Comparison of ENCODE assay signal across 13 mouse cellular contexts in genomic region chr6:127708218-127708628, GRCm38 (mm10).
DNase-seq lines count a peak whose midpoint lies in the region; ATAC-seq lines count a peak whose summit lies in the region.
"Had no signal": no experiment of that assay in that cellular context is flagged by ENCODE, and none has a peak within 500 bp of the region (broad histone marks: within the 10 kb centered on the region; RNA-seq: fewer than 3 reads in every experiment).

No protein-coding gene starts in this region.

- H3K27me3 ChIP-seq in limb, embryonic 12.5 days, result no peaks in the 10 kb centered on the region
- no peaks in the 10 kb centered on the region for H3K27me3 ChIP-seq in limb, embryonic 10.5 days (ENCODE audit: low read depth, poor library complexity, severe bottlenecking)
- H3K27me3 ChIP-seq in embryonic facial prominence, embryonic 10.5 days (replicated peaks; ENCODE audit: low read depth, poor library complexity, severe bottlenecking), result peaks cover 6% of the 10 kb centered on the region; the same call in 1 of the 2 replicates
- H3K27me3 ChIP-seq in hindbrain, embryonic 13.5 days, result no peaks in the 10 kb centered on the region
- no peaks in the 10 kb centered on the region for H3K27me3 ChIP-seq in neural tube, embryonic 14.5 days (ENCODE audit: control insufficient read depth, insufficient read depth, low read length)

- no peak for ATAC-seq in limb, embryonic 12.5 days (ENCODE audit: insufficient number of reproducible peaks, insufficient read depth, low FRiP score, low TSS enrichment, low read depth)
- ATAC-seq in hindbrain, embryonic 13.5 days (ENCODE audit: low FRiP score), result no peak
- peak; percentile 35; the same call in 1 of the 2 replicates for ATAC-seq in neural tube, embryonic 14.5 days (ENCODE audit: low read depth)
- ATAC-seq in megakaryocyte, adult 5-6 weeks (ENCODE audit: poor library complexity, severe bottlenecking), result no peak

- no peaks in the 10 kb centered on the region for H3K9me3 ChIP-seq in limb, embryonic 12.5 days
- H3K9me3 ChIP-seq in limb, embryonic 10.5 days (replicated peaks), result no peaks in the 10 kb centered on the region
- H3K9me3 ChIP-seq in embryonic facial prominence, embryonic 10.5 days, result no peaks in the 10 kb centered on the region
- no peaks in the 10 kb centered on the region for H3K9me3 ChIP-seq in hindbrain, embryonic 13.5 days
- no peaks in the 10 kb centered on the region for H3K9me3 ChIP-seq in neural tube, embryonic 14.5 days (ENCODE audit: control insufficient read depth, low read length)

- H3K4me1 ChIP-seq in limb, embryonic 12.5 days (replicated peaks), result peaks cover 12% of the 10 kb centered on the region
- H3K4me1 ChIP-seq in limb, embryonic 10.5 days, result peaks cover 8% of the 10 kb centered on the region; the same call in 1 of the 2 replicates
- peaks cover 11% of the 10 kb centered on the region for H3K4me1 ChIP-seq in embryonic facial prominence, embryonic 10.5 days
- peaks cover 20% of the 10 kb centered on the region for H3K4me1 ChIP-seq in hindbrain, embryonic 13.5 days (replicated peaks)
- 0 out of 2 replicates have a peak, but pooled peaks cover 3% of the 10 kb centered on the region for H3K4me1 ChIP-seq in neural tube, embryonic 14.5 days (ENCODE audit: control insufficient read depth, insufficient read depth, low read length)

- no peak overlapping the region for H3K4me2 ChIP-seq in limb, embryonic 12.5 days
- H3K4me2 ChIP-seq in hindbrain, embryonic 13.5 days, result no peak overlapping the region
- no peak overlapping the region for H3K4me2 ChIP-seq in neural tube, embryonic 14.5 days (ENCODE audit: low read depth, low read length)

- whole genome bisulfite sequencing in limb, embryonic 12.5 days, result 18% methylated on average over 1 of the region's 1 CpGs
- WGBS in limb, embryonic 10.5 days, result 17% methylated on average over 1 of the region's 1 CpGs
- 34% methylated on average over 1 of the region's 1 CpGs for WGBS in embryonic facial prominence, embryonic 10.5 days
- WGBS in hindbrain, embryonic 13.5 days, result 61% methylated on average over 1 of the region's 1 CpGs
- 32% methylated on average over 1 of the region's 1 CpGs for WGBS in neural tube, embryonic 14.5 days

- no peak overlapping the region for H3K4me3 ChIP-seq in limb, embryonic 12.5 days (replicated peaks)
- H3K4me3 ChIP-seq in limb, embryonic 10.5 days, result no peak overlapping the region
- no peak overlapping the region for H3K4me3 ChIP-seq in embryonic facial prominence, embryonic 10.5 days
- H3K4me3 ChIP-seq in hindbrain, embryonic 13.5 days, result no peak overlapping the region
- H3K4me3 ChIP-seq in neural tube, embryonic 14.5 days (ENCODE audit: low read depth, low read length), result no peak overlapping the region

- DNase-seq in limb, embryonic 10.5 days (ENCODE audit: low spot score), result no peak
- DNase-seq in embryonic facial prominence, embryonic 10.5 days (ENCODE audit: low spot score), result peak; percentile 22
- DNase-seq in adrenal gland, postnatal 25 days, result no peak
- DNase-seq in Muller cell, postnatal 12 days (ENCODE audit: inconsistent ontology term), result no peak
- DNase-seq: adrenal gland, adult 8-10 months; cerebellum, postnatal 10 days; gastrocnemius, postnatal 10 days; kidney, adult 11 months; spleen, adult 18-20 months had no signal

- peak overlapping the region; percentile 56; the same call in 1 of the 2 replicates for H3K27ac ChIP-seq in limb, embryonic 12.5 days
- no peak overlapping the region for H3K27ac ChIP-seq in limb, embryonic 10.5 days
- peak overlapping the region; percentile 51 for H3K27ac ChIP-seq in embryonic facial prominence, embryonic 10.5 days (replicated peaks)
- H3K27ac ChIP-seq in hindbrain, embryonic 13.5 days, result 0 out of 2 replicates have a peak overlapping the region, but pooled peaks have one; percentile 13
- H3K27ac ChIP-seq in neural tube, embryonic 14.5 days (ENCODE audit: low read depth, low read length), result no peak overlapping the region

- H3K9ac ChIP-seq in limb, embryonic 12.5 days (replicated peaks), result no peak overlapping the region
- H3K9ac ChIP-seq in hindbrain, embryonic 13.5 days, result no peak overlapping the region
- no peak overlapping the region for H3K9ac ChIP-seq in neural tube, embryonic 14.5 days (replicated peaks; ENCODE audit: low read depth, low read length)

- H3K36me3 ChIP-seq in limb, embryonic 12.5 days, result no peaks in the 10 kb centered on the region
- no peaks in the 10 kb centered on the region for H3K36me3 ChIP-seq in limb, embryonic 10.5 days
- no peaks in the 10 kb centered on the region for H3K36me3 ChIP-seq in embryonic facial prominence, embryonic 10.5 days (replicated peaks)
- peaks cover 16% of the 10 kb centered on the region for H3K36me3 ChIP-seq in hindbrain, embryonic 13.5 days
- H3K36me3 ChIP-seq in neural tube, embryonic 14.5 days (ENCODE audit: control insufficient read depth, insufficient read depth, low read length), result no peaks in the 10 kb centered on the region

Comparison
In these comparisons a context has a peak if more than half of its experiments do, and no peak if none do; other contexts are left out.
1. H3K27ac ChIP-seq: peak in limb, embryonic 12.5 days (single experiment), embryonic facial prominence, embryonic 10.5 days (single experiment) and hindbrain, embryonic 13.5 days (single experiment); none in limb, embryonic 10.5 days (single experiment) and neural tube, embryonic 14.5 days (single experiment).